Mouse (Mus musculus): Measurements from ENCODE around the gene Faf1.

Gene Faf1

GRCm38 (mm10) chr4:109981083-109981870, 304.9 kb downstream of the Faf1 start:
- peak; percentile 29 to 44 for DNase-seq

GRCm38 (mm10) chr4:109981871-109982680, 305.7 kb downstream of the Faf1 start:
- DNase-seq, result peak; percentile 40 to 56

GRCm38 (mm10) chr4:109982681-109983265, 306.4 kb downstream of the Faf1 start:
- peak; percentile 19 to 27 for DNase-seq

GRCm38 (mm10) chr4:109983281-109984001, 307.1 kb downstream of the Faf1 start:
- DNase-seq, result peak; percentile 29 to 51

- DNase-seq, result no peak
Observed at GRCm38 (mm10) chr4:109984011-109984411, 307.6 kb downstream of the Faf1 start.

GRCm38 (mm10) chr4:109984496-109985423, 308.4 kb downstream of the Faf1 start:
- peak; percentile 4 to 6 for DNase-seq

GRCm38 (mm10) chr4:109985424-109986172, 309.2 kb downstream of the Faf1 start:
- DNase-seq, result peak in 1 of 2 experiments; percentile 7

- DNase-seq, result no peak
Observed at GRCm38 (mm10) chr4:109986301-109986700, 309.9 kb downstream of the Faf1 start.

GRCm38 (mm10) chr4:109986748-109987355, 310.5 kb downstream of the Faf1 start:
- DNase-seq, result peak in 1 of 2 experiments; percentile 3

- peak in 1 of 2 experiments; percentile 5 for DNase-seq
Observed at GRCm38 (mm10) chr4:109987560-109988362, 311.4 kb downstream of the Faf1 start.

GRCm38 (mm10) chr4:109988411-109988810, 312.0 kb downstream of the Faf1 start:
- DNase-seq, result no peak

GRCm38 (mm10) chr4:109989213-109989612, 312.8 kb downstream of the Faf1 start:
- DNase-seq, result no peak

- DNase-seq, result no peak
Observed at GRCm38 (mm10) chr4:110006044-110006443, 329.7 kb downstream of the Faf1 start.

All from kidney, postnatal 4 days (tissue).